Mouse (Mus musculus) megakaryocyte progenitor cell, adult 5-6 weeks (primary cell): ENCODE results near the gene 3110082J24Rik. TPM values are rescaled to one million over a fixed set of nuclear protein-coding genes. Genes with fewer than 3 reads are reported as not detected.
A peak's percentile ranks its signal among the peaks of the same experiment; 100 is the strongest.
"Not testable (repeated sequence)": the region's sequence is repeated elsewhere in the genome, so short reads cannot be mapped to it uniquely, and the experiment has no call there.

Source experiments
- ATAC-seq: replicated peaks from 2 replicates; pipeline ENCODE4 v1.8.0; 2016; ENCODE audit warnings: mild to moderate bottlenecking, moderate TSS enrichment, inconsistent platforms; ENCODE audit not compliant: poor library complexity
- total RNA-seq, 2 experiments: library from RNA; stranded (forward) in 1 of 2; stranded (reverse) in 1 of 2; fragments of 157-497, 149-512 nt in 1 of 2; fragments of 200-1000 nt in 1 of 2; gene quantifications; 2 replicates each; pipeline versions ENCODE4 v1.2.3 to v1.2.4; 2015 to 2017

The 3110082J24Rik gene
- total RNA-seq, 2 experiments from 2014 or later: not detected

DNA sequence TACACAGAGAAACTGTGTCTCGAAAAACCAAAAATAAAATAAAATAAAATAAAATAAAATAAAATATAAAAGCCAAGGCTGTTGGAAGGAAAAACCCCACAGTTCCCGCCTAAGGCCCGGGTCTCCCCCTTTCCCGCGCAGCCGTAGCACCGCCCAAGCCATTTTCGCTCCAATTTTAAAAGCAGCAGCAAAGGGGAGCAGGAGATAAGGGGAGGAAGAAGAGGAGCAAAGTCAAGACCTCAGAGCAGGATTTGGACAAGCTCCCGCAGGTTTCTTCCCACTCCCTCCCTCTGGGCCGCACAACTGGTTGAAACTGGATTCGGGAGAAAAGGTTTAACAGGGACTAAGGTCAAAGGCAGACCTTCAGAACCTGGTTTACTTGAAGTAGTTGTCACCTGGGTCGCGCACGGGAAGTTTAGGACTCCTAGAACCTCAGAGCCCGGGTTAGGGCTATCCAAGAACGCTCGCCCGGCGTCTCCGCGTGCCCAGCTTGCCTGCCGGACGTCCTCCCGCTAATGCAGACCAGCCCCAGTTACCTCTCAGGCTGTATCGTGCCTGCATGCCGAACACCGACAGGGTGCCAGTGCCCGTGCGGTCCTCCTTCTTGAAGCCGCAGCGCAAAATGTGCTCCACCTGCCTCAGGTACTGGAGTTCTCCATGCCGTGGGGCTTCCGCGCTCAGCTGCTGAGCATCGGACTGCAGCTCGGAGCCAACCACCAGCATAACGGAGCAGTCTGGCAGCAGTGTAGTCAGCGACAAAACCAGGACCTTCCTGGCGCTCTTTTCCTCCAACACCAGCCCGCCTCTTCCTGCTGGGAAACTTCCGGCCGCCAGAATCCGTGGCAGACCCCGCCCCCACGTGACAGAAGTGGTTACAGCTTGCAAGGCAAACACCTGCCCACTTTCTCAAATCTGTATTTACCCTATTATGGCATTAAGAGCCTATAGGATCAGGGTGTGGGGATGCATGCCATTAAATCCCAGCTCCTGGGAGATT is 32.8 kb downstream of the 3110082J24Rik start, which contains the start of gene Tyms:
Gene Tyms, minus strand, starts transcription at position 793 of the 997 bp plus-strand sequence.
- peak; percentile 94 for ATAC-seq

DNA sequence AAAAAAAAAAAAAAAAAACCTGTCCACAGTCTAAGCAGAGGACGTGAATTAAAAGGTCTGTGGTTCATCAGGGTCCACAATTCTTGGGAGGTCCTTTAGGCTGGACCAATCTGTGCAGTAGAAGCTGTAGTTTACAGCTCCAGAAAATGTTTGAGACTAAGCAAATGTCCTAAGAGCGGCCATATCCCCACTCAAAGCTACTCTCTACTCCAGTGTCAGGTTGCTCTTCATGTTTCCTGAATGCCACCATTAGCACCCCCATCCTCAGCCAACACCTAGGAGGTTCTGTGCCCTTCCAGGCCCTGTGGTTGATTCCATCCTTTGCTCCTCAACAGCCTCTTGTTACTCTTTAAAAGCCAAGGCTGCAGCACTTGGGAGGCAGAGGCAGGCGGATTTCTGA is 33.5 kb downstream of the 3110082J24Rik start:
- no peak for ATAC-seq

- no peak for ATAC-seq
These were observed 34.2 kb downstream of the 3110082J24Rik start for GRCm38 (mm10) chr5:30071677-30072076.

DNA sequence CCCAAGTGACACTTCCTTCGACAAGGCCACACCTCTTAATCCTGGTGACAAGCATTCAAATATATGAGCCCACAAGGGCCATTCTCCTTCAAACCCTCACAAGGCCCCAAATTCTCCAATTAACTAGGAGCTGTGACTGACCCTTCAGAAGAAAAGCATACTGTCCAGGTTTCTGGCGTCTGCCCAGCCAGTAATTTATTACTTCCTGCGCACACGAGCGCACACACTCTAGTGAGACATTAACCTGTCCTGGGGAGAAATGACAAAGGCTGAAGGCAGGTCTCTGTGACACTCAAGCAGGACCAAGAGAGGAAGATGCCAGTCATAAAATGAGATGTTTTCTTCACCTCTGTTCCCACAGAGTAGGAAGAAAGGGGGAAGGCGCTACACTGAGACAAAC is 38.2 kb downstream of the 3110082J24Rik start:
- ATAC-seq: no peak

DNA sequence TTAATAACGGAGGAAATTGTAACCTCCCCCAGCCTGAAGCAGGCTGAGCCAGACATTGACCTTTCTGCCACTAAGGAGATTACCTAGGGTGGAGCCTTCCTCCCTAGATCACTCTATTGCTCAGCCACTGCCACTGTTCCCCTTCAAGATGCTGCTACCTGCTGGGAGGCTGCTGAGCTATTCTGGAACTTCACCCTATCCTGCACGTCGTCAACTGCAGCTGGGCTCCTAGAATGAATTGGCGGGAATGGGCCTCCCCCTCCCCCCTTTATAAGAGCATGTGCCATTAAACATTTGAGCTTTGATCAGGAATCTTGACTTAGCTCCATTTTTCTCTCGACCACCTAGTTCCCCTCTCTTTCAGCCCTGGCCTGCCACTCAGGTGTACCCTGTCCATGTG is 46.3 kb downstream of the 3110082J24Rik start:
- ATAC-seq: not testable (repeated sequence)

DNA sequence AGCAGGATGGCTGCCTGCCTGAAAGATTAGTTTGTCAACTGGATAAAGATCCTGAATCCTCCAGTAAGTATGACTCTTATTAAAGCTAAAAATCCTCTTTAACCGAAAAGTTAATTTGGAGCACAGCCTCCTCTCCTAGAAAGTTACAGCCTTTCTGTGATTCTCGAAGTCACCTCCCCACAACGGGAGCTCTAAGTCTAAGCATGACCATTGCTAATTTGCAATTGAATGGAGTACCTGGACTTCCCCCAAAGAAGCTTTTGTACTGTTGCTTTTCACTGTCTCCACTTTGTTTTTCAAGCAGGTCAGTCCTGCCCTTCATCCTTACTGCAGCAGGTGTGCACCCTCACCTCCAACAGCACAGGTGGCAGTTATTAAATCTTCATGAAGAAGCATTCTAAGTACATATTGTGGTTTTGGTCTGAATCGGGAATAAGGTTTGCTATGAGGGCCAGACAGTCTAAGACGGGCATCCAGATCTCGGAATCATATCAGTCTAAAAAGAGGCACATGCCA is 47.6 kb downstream of the 3110082J24Rik start:
- no peak for ATAC-seq

Other genes with a start within 250 kb of the 3110082J24Rik start
- gene Il6, start 93.0 kb downstream of the 3110082J24Rik start, total RNA-seq (2015): 0.86 and 1.4 TPM in 2 replicates
- 0.07 and 2.7 TPM in 2 replicates for gene Il6, start 93.0 kb downstream of the 3110082J24Rik start, total RNA-seq (2017)
- 196 and 209 TPM in 2 replicates for gene Tyms, start 32.5 kb downstream of the 3110082J24Rik start, total RNA-seq (2015)
- gene Tyms, start 32.5 kb downstream of the 3110082J24Rik start, total RNA-seq (2017): 150 and 174 TPM in 2 replicates
- gene Garem2, start 925 bp downstream of the 3110082J24Rik start, total RNA-seq (2015): 0.07 TPM in 1 of 2 replicates, not detected in the other
- gene Garem2, start 925 bp downstream of the 3110082J24Rik start, total RNA-seq (2017): not detected in 2 replicates
- 49.5 and 54.4 TPM in 2 replicates for gene Hadha, start 49.1 kb upstream of the 3110082J24Rik start, total RNA-seq (2015)
- 133 and 148 TPM in 2 replicates for gene Hadha, start 49.1 kb upstream of the 3110082J24Rik start, total RNA-seq (2017)
- 61.8 and 69.7 TPM in 2 replicates for gene Hadhb, start 49.2 kb upstream of the 3110082J24Rik start, total RNA-seq (2015)
- 65.1 and 82.6 TPM in 2 replicates for gene Hadhb, start 49.2 kb upstream of the 3110082J24Rik start, total RNA-seq (2017)
- gene Adgrf3, start 99.6 kb upstream of the 3110082J24Rik start, total RNA-seq (2015): 0.27 TPM in 1 of 2 replicates, not detected in the other
- not detected in 2 replicates for gene Adgrf3, start 99.6 kb upstream of the 3110082J24Rik start, total RNA-seq (2017)
- 36.0 and 38.8 TPM in 2 replicates for gene Selenoi, start 126.5 kb upstream of the 3110082J24Rik start, total RNA-seq (2015)
- 47.5 and 67.4 TPM in 2 replicates for gene Selenoi, start 126.5 kb upstream of the 3110082J24Rik start, total RNA-seq (2017)
- 0.32 TPM in 1 of 2 replicates, not detected in the other for gene Drc1, start 175.3 kb upstream of the 3110082J24Rik start, total RNA-seq (2015)
- gene Drc1, start 175.3 kb upstream of the 3110082J24Rik start, total RNA-seq (2017): not detected in 2 replicates